Mouse (Mus musculus): ENCODE measurements around the gene Uchl5.

- TF ChIP-seq CTCF (IDR thresholded peaks at IDR 0.05; ENCODE audit: extremely low read depth, insufficient read depth, insufficient read length, insufficient replicate concordance), result no peak
- TF ChIP-seq POLR2A (IDR thresholded peaks at IDR 0.05; ENCODE audit: low read depth, low read length), result no peak
Observed at GRCm38 (mm10) chr1:143836363-143837182, 59.5 kb downstream of the Uchl5 start.
